Mouse (Mus musculus) naive thymus-derived CD4-positive, alpha-beta T cell, adult 2 months (primary cell): ENCODE measurements around the gene Atad3a.

ENCODE experiments used
- DNase-seq: peaks from one replicate; pipeline ENCODE4 v3.0.0-alpha.2; 2011; ENCODE audit warnings: low read depth

Gene Atad3a

DNA sequence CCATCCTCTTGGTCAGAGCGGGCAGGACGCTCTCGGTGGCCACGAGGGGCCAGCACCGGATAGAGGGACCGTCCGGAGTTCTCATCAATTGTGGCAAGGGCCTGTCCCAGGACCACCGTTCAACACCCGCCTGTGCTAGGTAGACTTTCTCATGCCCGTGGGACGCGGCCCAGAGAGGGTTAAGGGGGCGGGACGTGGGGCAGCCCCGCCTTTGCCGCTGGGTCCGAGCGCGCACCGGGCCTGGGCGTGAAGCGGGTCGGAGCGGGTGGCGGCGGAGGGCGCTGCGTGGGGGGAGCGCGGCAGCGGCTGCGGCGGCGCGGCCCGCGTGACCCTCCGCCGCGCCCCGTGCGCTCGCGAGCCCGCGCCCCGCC is 66.8 kb downstream of the Atad3a start, which contains the start of gene Fndc10:
Gene Fndc10, plus strand, starts transcription at position 232 of the 371 bp plus-strand sequence.
- DNase-seq, result no peak

DNA sequence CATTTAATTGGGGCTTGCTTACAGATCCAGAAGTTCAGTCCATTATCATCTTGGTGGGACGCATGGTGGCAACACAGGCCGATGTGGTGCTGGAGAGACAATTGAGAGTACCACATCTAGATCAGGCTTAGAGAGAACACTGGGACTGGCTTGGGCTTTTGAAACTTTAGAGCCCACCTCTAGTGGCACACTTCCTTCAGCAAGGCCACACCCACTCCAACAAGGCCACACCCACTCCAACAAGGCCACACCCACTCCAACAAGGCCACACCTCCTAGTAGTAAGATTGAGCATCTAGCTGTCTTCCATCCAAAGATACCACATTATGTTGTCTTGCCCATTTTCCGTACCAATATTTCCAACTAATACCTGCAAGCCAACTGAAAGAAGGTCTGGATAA is 68.5 kb downstream of the Atad3a start:
- DNase-seq, result no peak
